In genomic region chr5:138689254-138689653, GRCm38 (mm10) we compare ENCODE assay signal across 25 mouse cellular contexts.
DNase-seq lines count a peak whose midpoint lies in the region; ATAC-seq and TF ChIP-seq lines count a peak whose summit lies in the region.
"Had no signal": no experiment of that assay in that cellular context is flagged by ENCODE, and none has a peak within 500 bp of the region (broad histone marks: within the 10 kb centered on the region; RNA-seq: fewer than 3 reads in every experiment).

No protein-coding gene starts in this region.

- WGBS in forebrain, embryonic 14.5 days, result 52% methylated on average over 5 of the region's 5 CpGs
- WGBS in forebrain, postnatal 0 days, result 51% methylated on average over 5 of the region's 5 CpGs
- 58% methylated on average over 5 of the region's 5 CpGs for WGBS in hindbrain, postnatal 0 days
- WGBS in hindbrain, embryonic 13.5 days, result 75% methylated on average over 5 of the region's 5 CpGs
- 69% methylated on average over 5 of the region's 5 CpGs for WGBS in neural tube, embryonic 13.5 days

- no peaks in the 10 kb centered on the region for H3K27me3 ChIP-seq in forebrain, embryonic 14.5 days (replicated peaks; ENCODE audit: control insufficient read depth, insufficient read depth, low read length)
- H3K27me3 ChIP-seq in forebrain, postnatal 0 days (ENCODE audit: insufficient read depth, low read length), result no peaks in the 10 kb centered on the region
- no peaks in the 10 kb centered on the region for H3K27me3 ChIP-seq in hindbrain, postnatal 0 days (ENCODE audit: insufficient read depth, low read length)
- H3K27me3 ChIP-seq in hindbrain, embryonic 13.5 days, result no peaks in the 10 kb centered on the region
- H3K27me3 ChIP-seq in neural tube, embryonic 13.5 days, result no peaks in the 10 kb centered on the region
- H3K27me3 ChIP-seq: intestine, embryonic 15.5 days; liver, embryonic 12.5 days had no signal

- peak; percentile 49 for DNase-seq in forebrain, embryonic 14.5 days (ENCODE audit: low spot score)
- DNase-seq in forebrain, postnatal 0 days, result no peak
- peak; percentile 39 for DNase-seq in hindbrain, postnatal 0 days (ENCODE audit: low spot score)
- no peak for DNase-seq in neural tube, embryonic 10.5 days (ENCODE audit: extremely low spot score, low spot score)
- DNase-seq: adrenal gland, postnatal 14 days; cerebellum, adult 11-12 months; cerebellum, postnatal 14 days; gastrocnemius, postnatal 10 days; kidney, adult 2 months; kidney, postnatal 36 days; liver, postnatal 0 days; lung, postnatal 4 days; right cerebral cortex, postnatal 4 days; thymus, adult 18-20 months; thymus, postnatal 25 days had no signal

- ATAC-seq in forebrain, embryonic 14.5 days, result no peak
- no peak for ATAC-seq in forebrain, postnatal 0 days
- no peak for ATAC-seq in hindbrain, postnatal 0 days
- ATAC-seq in hindbrain, embryonic 13.5 days (ENCODE audit: low FRiP score), result no peak
- no peak for ATAC-seq in neural tube, embryonic 13.5 days (ENCODE audit: low read depth)
- ATAC-seq in megakaryocyte-erythroid progenitor cell, adult 5-6 weeks (replicated peaks; ENCODE audit: low FRiP score, low TSS enrichment, poor library complexity, severe bottlenecking), result no peak
- ATAC-seq: intestine, embryonic 15.5 days; liver, embryonic 12.5 days; liver, postnatal 0 days had no signal

- no peak for TF ChIP-seq CTCF in forebrain, postnatal 0 days (IDR thresholded peaks at IDR 0.05; ENCODE audit: low read depth)
- TF ChIP-seq CTCF in hindbrain, postnatal 0 days (IDR thresholded peaks at IDR 0.05; ENCODE audit: low read depth), result no peak

- H3K4me3 ChIP-seq in forebrain, embryonic 14.5 days (ENCODE audit: low read depth, low read length), result no peak overlapping the region
- no peak overlapping the region for H3K4me3 ChIP-seq in forebrain, postnatal 0 days (ENCODE audit: low read depth, low read length)
- H3K4me3 ChIP-seq in hindbrain, postnatal 0 days (ENCODE audit: low read length), result no peak overlapping the region
- no peak overlapping the region for H3K4me3 ChIP-seq in hindbrain, embryonic 13.5 days
- H3K4me3 ChIP-seq in neural tube, embryonic 13.5 days, result no peak overlapping the region
- H3K4me3 ChIP-seq: intestine, embryonic 15.5 days; layer of hippocampus, adult 2 months; left cerebral cortex, adult 2 months; liver, embryonic 12.5 days had no signal

- no peak overlapping the region for H3K4me2 ChIP-seq in forebrain, embryonic 14.5 days (ENCODE audit: low read length)
- H3K4me2 ChIP-seq in forebrain, postnatal 0 days (ENCODE audit: low read depth), result no peak overlapping the region
- no peak overlapping the region for H3K4me2 ChIP-seq in hindbrain, postnatal 0 days (ENCODE audit: low read depth, low read length)
- no peak overlapping the region for H3K4me2 ChIP-seq in hindbrain, embryonic 13.5 days
- H3K4me2 ChIP-seq in neural tube, embryonic 13.5 days, result no peak overlapping the region
- H3K4me2 ChIP-seq: hindbrain, embryonic 14.5 days; intestine, embryonic 15.5 days; liver, embryonic 12.5 days; midbrain, embryonic 11.5 days had no signal

- H3K27ac ChIP-seq in forebrain, embryonic 14.5 days (ENCODE audit: low read depth, low read length), result no peak overlapping the region; the same call in 1 of the 2 replicates
- H3K27ac ChIP-seq in forebrain, postnatal 0 days (ENCODE audit: low read depth, low read length), result no peak overlapping the region
- H3K27ac ChIP-seq in hindbrain, postnatal 0 days, result no peak overlapping the region
- no peak overlapping the region for H3K27ac ChIP-seq in hindbrain, embryonic 13.5 days
- peak overlapping the region; percentile 15; the same call in 1 of the 2 replicates for H3K27ac ChIP-seq in neural tube, embryonic 13.5 days (replicated peaks)
- H3K27ac ChIP-seq: hindbrain, embryonic 14.5 days; intestine, embryonic 15.5 days; layer of hippocampus, adult 2 months; left cerebral cortex, adult 2 months; liver, embryonic 12.5 days; stomach, postnatal 0 days had no signal

- H3K4me1 ChIP-seq in forebrain, embryonic 14.5 days (ENCODE audit: control insufficient read depth, insufficient read depth, low read length), result no peaks in the 10 kb centered on the region
- no peaks in the 10 kb centered on the region for H3K4me1 ChIP-seq in forebrain, postnatal 0 days (ENCODE audit: insufficient read depth)
- peaks cover 3% of the 10 kb centered on the region; the same call in 1 of the 2 replicates for H3K4me1 ChIP-seq in hindbrain, postnatal 0 days (ENCODE audit: insufficient read depth, low read length)
- H3K4me1 ChIP-seq in hindbrain, embryonic 13.5 days (replicated peaks), result no peaks in the 10 kb centered on the region
- no peaks in the 10 kb centered on the region for H3K4me1 ChIP-seq in neural tube, embryonic 13.5 days (replicated peaks)
- H3K4me1 ChIP-seq: intestine, embryonic 15.5 days had no signal

- H3K36me3 ChIP-seq in forebrain, embryonic 14.5 days (ENCODE audit: control insufficient read depth, insufficient read depth, low read length), result no peaks in the 10 kb centered on the region
- H3K36me3 ChIP-seq in forebrain, postnatal 0 days (ENCODE audit: insufficient read depth), result no peaks in the 10 kb centered on the region
- no peaks in the 10 kb centered on the region for H3K36me3 ChIP-seq in hindbrain, postnatal 0 days (ENCODE audit: insufficient read depth, low read length)
- no peaks in the 10 kb centered on the region for H3K36me3 ChIP-seq in hindbrain, embryonic 13.5 days
- no peaks in the 10 kb centered on the region for H3K36me3 ChIP-seq in neural tube, embryonic 13.5 days
- H3K36me3 ChIP-seq: intestine, embryonic 15.5 days; liver, embryonic 12.5 days had no signal

- no peak overlapping the region for H3K9ac ChIP-seq in forebrain, embryonic 14.5 days (ENCODE audit: low read length)
- no peak overlapping the region for H3K9ac ChIP-seq in forebrain, postnatal 0 days
- H3K9ac ChIP-seq in hindbrain, postnatal 0 days (replicated peaks; ENCODE audit: low read length), result no peak overlapping the region
- H3K9ac ChIP-seq in hindbrain, embryonic 13.5 days, result no peak overlapping the region
- no peak overlapping the region for H3K9ac ChIP-seq in neural tube, embryonic 13.5 days
- H3K9ac ChIP-seq: hindbrain, embryonic 14.5 days; intestine, embryonic 15.5 days; liver, embryonic 12.5 days; liver, postnatal 0 days had no signal

- H3K9me3 ChIP-seq in forebrain, embryonic 14.5 days (replicated peaks; ENCODE audit: control insufficient read depth, low read length), result no peaks in the 10 kb centered on the region
- no peaks in the 10 kb centered on the region for H3K9me3 ChIP-seq in forebrain, postnatal 0 days (ENCODE audit: low read length)
- H3K9me3 ChIP-seq in hindbrain, postnatal 0 days (ENCODE audit: low read length), result no peaks in the 10 kb centered on the region
- no peaks in the 10 kb centered on the region for H3K9me3 ChIP-seq in hindbrain, embryonic 13.5 days
- no peaks in the 10 kb centered on the region for H3K9me3 ChIP-seq in neural tube, embryonic 13.5 days
- H3K9me3 ChIP-seq: intestine, embryonic 15.5 days; liver, embryonic 12.5 days had no signal

Comparison
In these comparisons a context has a peak if more than half of its experiments do, and no peak if none do; other contexts are left out.
1. DNase-seq: peak in forebrain, embryonic 14.5 days (single experiment) and hindbrain, postnatal 0 days (single experiment); none in forebrain, postnatal 0 days (single experiment) and neural tube, embryonic 10.5 days (single experiment).